Mouse (Mus musculus) embryo, embryonic 10 days (tissue): ENCODE results near the gene Magi2.
A peak's percentile ranks its signal among the peaks of the same experiment; 100 is the strongest.
"Not testable (repeated sequence)": the region's sequence is repeated elsewhere in the genome, so short reads cannot be mapped to it uniquely, and the experiment has no call there.

ENCODE experiments used
- DNase-seq: peaks from one replicate; pipeline ENCODE4 v3.0.0-alpha.2; 2015; ENCODE audit warnings: low spot score

The Magi2 gene

DNA sequence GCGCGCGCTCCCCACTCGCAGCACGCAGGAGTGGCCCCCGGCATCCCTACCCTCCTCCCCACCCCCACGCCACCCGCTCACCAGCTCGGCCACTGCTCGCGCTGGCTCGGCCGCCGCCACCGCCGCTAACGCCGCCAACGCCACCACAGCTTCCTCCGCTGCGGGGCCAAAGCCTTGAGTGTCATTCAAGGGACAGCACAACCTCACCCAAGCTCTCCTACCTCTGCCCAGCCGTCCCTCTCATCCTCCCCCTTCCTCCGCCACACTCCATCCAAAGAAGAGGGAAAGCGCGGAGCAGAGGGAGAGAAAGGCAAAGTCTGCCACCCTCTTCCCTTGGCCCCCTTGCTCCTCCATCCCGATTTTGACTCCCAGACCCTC lies at the start of gene Magi2:
Gene Magi2 (plus strand): TSS at position 171 of the 378 bp plus-strand sequence.
- no peak for DNase-seq

DNA sequence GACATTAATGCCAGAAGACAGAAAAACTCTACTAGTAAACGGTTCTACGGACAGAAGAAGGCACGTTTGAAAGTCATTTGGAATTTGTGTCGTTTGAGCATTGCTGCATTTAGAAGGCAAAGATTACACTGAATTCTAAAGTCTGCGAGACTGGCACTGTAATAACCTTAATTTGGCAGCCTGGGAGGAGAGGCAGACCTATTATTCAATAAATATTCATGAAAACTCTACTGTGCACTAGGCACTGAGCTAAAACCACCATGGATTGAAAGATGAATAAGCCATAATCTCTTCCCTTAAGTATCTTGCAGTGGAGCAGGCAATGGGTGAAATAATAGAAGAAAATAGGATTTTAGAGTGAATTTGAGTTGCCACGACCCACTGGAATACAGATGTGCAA lies 48.2 kb upstream of the Magi2 start:
- DNase-seq: no peak

GRCm38 (mm10) chr5:19186175-19186574 lies 40.7 kb upstream of the Magi2 start:
- DNase-seq: no peak

GRCm38 (mm10) chr5:19211665-19212064 lies 15.2 kb upstream of the Magi2 start:
- DNase-seq: no peak

GRCm38 (mm10) chr5:19226144-19226865 lies 531 bp upstream of the Magi2 start:
- peak; percentile 83 for DNase-seq

DNA sequence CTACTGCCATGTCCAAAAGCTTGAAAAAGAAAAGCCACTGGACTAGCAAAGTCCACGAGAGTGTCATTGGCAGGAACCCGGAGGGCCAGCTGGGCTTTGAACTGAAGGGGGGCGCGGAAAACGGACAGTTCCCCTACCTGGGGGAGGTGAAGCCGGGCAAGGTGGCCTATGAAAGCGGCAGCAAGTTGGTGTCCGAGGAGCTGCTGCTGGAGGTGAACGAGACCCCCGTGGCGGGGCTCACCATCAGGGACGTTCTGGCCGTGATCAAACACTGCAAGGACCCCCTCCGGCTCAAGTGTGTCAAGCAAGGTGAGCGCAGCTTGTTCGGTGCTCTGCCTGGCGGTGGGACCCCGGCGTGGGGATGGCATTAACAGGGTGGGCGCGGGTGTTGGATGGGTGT lies 445 bp downstream of the Magi2 start:
- peak; percentile 8 for DNase-seq

- peak; percentile 74 for DNase-seq
These were observed 1.0 kb downstream of the Magi2 start for GRCm38 (mm10) chr5:19227791-19228331.

DNA sequence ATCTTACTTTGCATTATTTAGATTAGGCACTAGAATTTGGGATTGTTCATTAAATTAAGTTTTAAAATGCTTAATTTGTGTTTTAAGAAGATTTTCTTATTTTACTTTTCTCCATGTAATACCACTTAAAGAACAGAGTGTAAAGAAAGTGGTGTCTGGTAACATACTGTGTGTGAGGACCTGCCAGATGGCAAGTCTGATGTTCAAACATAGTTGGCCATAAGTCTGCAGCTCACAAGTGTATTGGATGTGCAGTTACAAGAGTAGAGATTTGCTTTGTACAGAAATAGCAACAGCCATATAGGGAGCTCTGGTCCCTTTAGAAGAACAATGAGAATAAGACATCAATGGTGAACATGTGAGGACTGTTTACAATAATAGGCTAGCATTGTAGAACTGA lies 15.0 kb downstream of the Magi2 start:
- no peak for DNase-seq

DNA sequence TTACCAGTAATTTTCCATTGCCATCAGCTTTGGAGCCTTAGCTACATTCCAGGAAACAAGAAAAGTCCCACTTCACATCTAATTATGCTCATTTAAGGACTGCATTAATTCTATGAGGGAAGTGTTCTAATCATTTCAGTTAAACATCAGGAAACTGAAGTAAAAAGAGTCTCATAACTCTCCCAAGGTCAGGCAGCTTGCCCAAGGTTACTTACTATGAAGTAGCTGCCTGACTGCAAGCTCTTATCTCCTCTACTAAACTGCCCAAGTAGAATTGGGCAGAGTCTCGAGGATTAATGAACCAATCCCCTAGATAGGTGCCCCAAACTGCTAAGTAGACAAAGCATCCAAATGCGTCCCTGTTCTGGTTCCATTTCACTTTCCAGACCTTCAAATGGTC lies 19.6 kb downstream of the Magi2 start:
- no peak for DNase-seq

DNA sequence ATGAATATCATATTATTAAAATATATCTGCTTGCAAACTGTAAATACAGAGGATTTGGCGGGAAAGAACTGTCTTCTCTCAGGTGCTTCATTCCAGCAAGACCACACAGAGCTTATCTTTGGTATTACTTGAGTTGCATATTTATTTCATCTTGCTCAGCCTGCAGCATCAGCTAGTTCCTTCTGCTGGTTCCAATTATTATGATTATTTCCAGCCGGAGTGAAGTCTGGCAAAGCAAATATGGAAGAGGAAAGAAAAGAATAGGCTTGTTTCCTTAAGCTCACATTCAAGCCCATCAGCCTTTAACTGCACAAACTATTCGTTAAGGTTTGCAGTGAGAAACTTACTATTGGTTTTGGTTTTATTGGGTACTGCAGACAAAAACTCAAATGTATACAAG lies 20.4 kb downstream of the Magi2 start:
- no peak for DNase-seq

DNA sequence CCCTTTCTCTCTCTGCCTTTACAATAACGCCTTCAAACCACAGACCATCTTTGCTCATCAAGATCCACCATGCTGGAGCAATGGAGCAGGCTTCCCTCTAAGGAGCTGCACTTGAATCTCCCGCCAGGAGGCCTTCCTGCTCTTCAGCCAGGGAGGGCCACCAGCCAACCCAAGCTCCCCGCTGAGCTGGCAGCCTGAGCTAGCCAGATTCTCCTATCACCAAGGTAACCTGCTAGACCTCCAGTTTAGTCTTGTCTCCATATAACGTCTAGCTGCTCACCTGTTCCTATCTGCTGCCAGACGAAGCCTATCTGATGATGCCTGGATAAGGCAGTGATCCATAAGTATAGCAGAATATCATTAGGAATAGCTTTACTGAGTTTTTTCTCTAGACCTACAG lies 36.0 kb downstream of the Magi2 start:
- DNase-seq: no peak

DNA sequence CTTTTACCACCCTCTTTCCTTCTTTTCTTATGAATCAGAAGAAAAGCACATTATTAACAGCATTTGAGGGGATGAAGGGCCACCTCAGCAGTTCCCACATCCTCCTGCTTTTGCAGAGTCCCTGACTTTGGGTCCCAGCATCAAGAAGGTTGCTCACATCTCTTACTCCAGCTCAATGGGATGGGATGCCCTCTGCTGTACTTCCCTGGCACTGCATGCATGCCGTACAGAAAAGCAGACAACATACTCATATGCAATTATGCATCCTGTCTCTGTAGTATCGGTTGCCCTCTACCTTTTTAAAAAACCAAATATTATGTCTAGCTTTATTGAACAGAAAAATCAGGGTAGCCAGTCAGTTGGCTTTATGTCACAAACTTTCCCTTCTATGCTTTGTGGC lies 37.8 kb downstream of the Magi2 start:
- DNase-seq: peak; percentile 39

- DNase-seq: no peak
These were observed 65.7 kb downstream of the Magi2 start for GRCm38 (mm10) chr5:19292581-19292980.

DNA sequence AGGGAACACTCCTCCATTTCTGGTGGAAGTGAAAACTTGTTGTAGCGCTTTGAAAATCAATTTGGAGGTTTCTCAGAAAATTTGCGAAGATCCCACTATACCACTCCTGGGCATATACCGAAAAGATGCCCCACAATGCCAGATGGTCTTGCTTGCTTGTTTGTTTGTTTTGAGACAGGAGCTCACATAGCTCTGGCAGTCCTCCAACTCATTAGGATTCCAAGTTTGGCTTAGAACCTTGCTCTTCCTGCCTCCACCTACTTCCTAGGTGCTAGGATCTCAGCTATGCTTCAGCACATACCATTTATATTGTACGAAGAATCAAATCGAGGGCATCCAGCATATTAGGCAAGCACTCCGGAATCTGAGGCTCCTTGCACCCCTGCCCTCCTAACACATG lies 79.8 kb downstream of the Magi2 start:
- no peak for DNase-seq

DNA sequence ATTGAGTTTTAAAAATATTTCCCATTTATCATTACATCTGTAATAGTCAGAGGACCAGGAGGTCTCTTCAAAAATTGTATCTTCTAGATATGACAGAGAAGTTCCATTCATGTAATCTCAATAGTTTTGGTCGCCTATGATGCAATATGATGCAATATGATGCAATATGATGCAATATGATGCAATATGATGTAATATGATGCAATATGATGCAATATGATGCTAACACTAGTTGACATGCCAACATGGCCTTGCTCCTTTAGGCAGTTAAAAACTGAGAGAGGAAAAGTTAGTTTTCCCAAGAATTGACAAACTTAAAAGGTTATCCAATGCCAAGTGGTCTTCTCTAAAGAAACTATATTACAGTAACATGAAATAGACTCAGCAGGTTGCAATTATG lies 83.0 kb downstream of the Magi2 start:
- no peak for DNase-seq

- no peak for DNase-seq
These were observed 95.7 kb downstream of the Magi2 start for GRCm38 (mm10) chr5:19322532-19322931.

DNA sequence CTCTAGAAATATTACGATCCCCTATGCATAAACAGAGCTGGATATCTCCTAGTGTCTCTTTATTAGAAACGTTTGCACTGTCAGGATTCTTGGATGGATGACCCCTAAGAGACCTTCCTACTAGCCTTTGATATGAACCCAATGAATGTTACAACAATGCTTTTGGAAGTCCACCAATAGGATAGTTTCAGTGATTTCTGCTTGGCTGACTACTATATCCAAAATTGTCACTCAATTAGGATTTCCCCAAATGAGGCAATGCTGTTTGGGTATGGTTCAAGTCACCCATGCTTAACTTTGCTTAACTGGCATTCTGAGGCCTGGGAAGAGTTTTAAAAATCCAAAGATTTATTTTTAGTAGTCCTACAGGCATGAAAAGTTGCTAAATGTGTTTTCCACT lies 110.7 kb downstream of the Magi2 start:
- no peak for DNase-seq

GRCm38 (mm10) chr5:19368175-19368574 lies 141.3 kb downstream of the Magi2 start:
- no peak for DNase-seq

- no peak for DNase-seq
These were observed 169.0 kb downstream of the Magi2 start for GRCm38 (mm10) chr5:19395876-19396275.

DNA sequence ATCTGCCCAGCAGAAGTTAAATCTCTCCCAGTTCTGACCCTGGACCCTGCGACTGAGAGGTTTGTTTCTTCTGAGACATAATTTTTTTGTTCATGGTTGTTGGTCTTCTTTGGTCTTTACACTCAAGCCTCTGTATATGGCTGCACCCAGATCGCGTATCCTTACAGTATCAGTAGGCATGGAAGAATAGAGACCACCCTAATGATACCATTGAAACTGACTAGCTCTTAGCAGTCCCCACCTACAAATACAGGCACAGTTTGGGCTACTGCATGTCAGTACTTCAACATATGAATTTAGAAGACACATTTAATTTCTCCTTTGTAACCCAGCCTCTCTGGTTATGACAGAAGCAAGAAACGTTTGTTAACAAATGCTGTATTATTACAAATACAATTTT lies 173.5 kb downstream of the Magi2 start:
- no peak for DNase-seq

DNA sequence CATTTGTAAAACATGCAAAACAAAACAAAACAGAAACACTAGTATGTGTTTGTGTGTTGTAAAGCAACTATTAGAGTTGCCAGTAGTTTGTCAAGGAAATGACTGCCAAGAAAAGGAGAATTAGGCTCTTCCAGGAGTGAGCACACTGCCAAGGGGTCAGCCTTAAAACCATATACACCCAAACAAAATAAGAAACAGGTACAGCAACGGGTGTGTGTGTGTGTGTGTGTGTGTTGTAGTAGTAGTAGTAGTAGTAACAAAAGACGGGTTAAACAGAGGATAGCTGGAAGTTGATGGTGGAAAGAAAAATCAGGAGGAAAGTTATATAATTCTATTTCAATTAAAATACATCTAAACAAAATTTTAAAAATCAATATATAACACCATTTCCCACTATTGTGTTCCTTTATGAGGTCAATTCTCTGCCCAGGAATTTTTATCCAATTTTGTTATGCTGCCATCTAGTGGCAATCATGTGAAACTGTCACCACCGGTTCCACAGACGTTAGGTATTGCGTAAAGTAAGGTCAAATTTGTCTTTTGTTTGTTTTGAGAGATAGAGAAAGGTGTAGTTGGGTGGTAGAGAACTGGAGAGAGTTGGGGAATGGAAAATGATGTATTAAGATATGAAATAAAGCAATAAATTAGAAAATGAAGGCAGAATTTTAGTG lies 174.0 kb downstream of the Magi2 start:
- peak; percentile 33 for DNase-seq

DNA sequence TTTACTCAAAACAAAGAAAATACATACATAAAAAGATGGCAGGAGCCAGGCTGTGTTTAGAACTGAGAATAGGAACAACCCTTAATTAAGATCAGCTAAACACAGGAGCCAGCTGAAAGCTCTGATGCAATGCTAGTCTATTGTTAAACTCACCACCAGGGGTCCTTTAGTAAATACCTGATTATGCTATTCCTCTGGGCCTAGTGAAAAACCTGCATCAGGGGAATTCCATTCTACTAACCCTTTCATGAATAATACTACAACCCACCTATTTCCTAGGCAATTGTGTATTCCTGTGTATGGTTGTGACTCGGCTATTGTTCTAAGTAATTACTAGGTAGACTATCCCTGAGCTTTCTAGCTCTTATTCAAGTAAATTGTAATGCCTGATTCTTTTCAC lies 177.4 kb downstream of the Magi2 start:
- not testable (repeated sequence) for DNase-seq

- DNase-seq: no peak
These were observed 187.7 kb downstream of the Magi2 start for GRCm38 (mm10) chr5:19414556-19414955.

DNA sequence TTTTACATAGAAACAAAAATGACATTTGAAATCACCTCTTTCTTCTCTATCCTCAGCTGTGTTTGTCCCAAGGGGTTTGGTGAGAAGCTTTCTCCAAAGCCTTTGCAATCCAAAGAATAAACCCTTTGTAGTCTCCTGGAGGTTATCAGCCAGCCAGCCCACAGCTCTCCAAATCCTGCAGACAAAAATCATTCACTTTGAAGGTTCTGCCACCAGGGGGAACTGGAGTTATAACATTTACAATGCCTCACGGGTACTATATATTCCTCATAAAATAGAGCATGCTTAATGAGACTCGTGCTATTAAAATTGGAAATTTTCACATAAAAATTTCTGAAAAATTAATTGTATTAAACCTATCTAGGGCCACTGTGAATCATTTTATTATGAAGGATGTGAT lies 202.5 kb downstream of the Magi2 start:
- peak; percentile 48 for DNase-seq
